Mouse (Mus musculus): Measurements from ENCODE around the gene Clk3. TPM values are rescaled to one million over a fixed set of nuclear protein-coding genes. Genes with fewer than 3 reads are reported as not detected.

Gene Clk3
- 105 and 129 TPM in 2 replicates for polyA plus RNA-seq (2015; fragmentation: Nextera tagmentation; extraction: Ambion mirVana)

DNA sequence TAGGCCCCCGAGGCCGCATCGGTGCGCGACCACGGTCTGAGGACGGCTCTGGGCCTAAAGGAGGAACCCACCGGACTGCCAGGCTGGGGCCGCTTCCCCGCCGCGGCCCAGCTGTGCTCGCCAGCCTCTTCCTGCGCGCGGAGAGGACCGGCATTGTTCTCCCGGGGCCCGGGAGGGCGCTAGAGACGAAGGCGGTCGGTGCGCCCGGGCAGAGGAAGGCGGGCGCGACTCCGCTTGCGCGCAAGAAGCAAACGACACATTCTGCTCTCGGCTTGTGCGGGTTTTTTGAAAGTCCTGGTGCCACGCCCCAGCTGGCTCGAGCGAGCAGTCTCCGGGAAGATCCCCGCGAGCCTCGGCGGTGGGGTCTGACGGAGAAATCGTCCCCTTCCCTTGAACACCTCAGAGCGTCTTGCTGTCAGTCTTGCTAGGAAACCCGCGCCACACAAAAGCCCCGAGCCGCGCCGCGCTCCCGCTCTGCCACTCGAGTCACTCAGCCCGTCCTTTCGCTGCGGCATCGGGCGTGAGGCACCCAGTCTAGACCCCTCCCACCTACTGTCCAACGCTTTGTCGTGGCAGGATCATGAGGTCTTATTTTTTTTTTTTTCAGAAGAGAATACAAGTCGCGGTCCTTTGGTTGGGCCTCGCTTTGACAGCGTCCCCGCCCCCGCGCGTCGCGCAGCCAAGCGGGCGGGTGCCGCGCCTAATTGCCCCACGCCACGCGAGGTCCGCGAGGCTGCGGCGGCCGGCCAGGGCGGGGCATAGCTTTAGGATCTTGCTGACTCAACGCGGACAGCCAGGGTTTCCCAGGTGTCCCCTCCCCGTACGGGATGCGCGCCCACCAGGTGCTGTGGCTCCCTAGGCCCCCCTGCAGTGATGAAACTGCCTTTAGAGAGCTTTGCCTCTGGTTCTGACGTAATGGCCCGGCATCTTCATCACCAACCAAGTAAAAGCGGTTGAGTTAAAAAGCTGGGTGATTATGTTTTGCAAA, at the start of gene Clk3:
Gene Clk3, minus strand, starts transcription at position 497 of the 988 bp plus-strand sequence.
- Histone ChIP-seq H3K27ac (replicated peaks) (peak within 1 kb of the TSS; percentile 99), H3K4me3 (replicated peaks) (peak within 1 kb of the TSS; percentile 85), H3K4me1 (replicated peaks) (peaks cover 80% of the 10 kb centered on the region), H3K27me3 (0 out of 2 replicates have a peak, but pooled peaks cover 4% of the 10 kb centered on the region), H3K36me3 (replicated peaks) (peaks cover 22% of the 10 kb centered on the region), H3K9me3 (replicated peaks) (no peaks in the 10 kb centered on the region), H3K4me2 (peak within 1 kb of the TSS; percentile 93), H3K9ac (peak within 1 kb of the TSS; percentile 95)
- under 1% methylated on average over 93 of the region's 93 CpGs for WGBS (ENCODE audit: insufficient replicate concordance)
- ATAC-seq (ENCODE audit: insufficient read depth): peak; percentile 22

DNA sequence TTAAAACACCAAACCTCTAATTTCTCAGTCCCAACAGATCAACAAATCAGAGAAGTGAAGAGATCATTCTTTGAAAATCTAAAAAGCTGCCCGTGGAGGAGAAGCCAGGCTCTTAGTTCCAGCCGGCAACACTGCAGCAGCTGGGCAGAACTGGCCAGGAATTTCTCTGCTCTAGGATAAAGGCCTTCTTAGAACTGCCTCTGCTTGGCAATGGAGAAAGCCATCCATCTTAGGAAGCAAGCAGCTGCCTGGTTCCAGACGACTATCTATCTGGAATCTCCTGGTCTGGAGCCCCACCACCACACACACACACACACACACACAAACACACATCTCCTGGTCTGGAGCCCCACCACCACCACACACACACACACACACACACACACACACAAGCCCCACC, 49.2 kb upstream of the Clk3 start:
- Histone ChIP-seq H3K4me2 (no peak overlapping the region), H3K27ac (replicated peaks) (no peak overlapping the region), H3K4me3 (replicated peaks) (no peak overlapping the region), H3K9me3 (replicated peaks) (no peaks in the 10 kb centered on the region), H3K27me3 (no peaks in the 10 kb centered on the region), H3K4me1 (replicated peaks) (peaks cover 32% of the 10 kb centered on the region), H3K9ac (no peak overlapping the region), H3K36me3 (replicated peaks) (0 out of 2 replicates have a peak, but pooled peaks cover 2% of the 10 kb centered on the region)
- 66% methylated on average over 3 of the region's 3 CpGs for WGBS (ENCODE audit: insufficient replicate concordance)
- no peak for ATAC-seq (ENCODE audit: insufficient read depth)

DNA sequence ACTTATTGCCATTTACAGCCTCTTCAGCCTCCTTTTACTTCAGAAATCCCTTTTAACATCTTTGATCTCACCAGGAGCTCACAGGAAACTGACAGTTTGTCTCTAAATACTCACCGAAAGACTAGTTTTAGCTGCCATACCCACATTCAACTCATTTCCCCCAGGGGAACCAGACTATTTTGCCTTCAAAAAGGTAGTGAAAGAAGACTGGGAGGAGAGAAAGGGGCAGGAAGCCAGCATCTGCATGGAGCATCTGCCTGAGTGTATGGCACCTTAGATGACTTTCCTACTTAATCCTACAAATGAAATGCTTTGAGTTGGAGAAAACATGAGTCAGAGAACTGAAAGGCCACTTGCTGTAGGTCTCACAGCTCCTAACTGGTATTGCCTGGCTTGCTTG, 48.4 kb upstream of the Clk3 start:
- 58% methylated on average over 1 of the region's 1 CpGs for WGBS (ENCODE audit: insufficient replicate concordance)
- Histone ChIP-seq H3K36me3 (replicated peaks) (peaks cover 8% of the 10 kb centered on the region; the same call in 1 of the 2 replicates), H3K27me3 (no peaks in the 10 kb centered on the region), H3K9me3 (replicated peaks) (no peaks in the 10 kb centered on the region), H3K27ac (replicated peaks) (no peak overlapping the region), H3K9ac (no peak overlapping the region), H3K4me2 (no peak overlapping the region), H3K4me1 (replicated peaks) (peaks cover 28% of the 10 kb centered on the region), H3K4me3 (replicated peaks) (no peak overlapping the region)
- no peak for ATAC-seq (ENCODE audit: insufficient read depth)

DNA sequence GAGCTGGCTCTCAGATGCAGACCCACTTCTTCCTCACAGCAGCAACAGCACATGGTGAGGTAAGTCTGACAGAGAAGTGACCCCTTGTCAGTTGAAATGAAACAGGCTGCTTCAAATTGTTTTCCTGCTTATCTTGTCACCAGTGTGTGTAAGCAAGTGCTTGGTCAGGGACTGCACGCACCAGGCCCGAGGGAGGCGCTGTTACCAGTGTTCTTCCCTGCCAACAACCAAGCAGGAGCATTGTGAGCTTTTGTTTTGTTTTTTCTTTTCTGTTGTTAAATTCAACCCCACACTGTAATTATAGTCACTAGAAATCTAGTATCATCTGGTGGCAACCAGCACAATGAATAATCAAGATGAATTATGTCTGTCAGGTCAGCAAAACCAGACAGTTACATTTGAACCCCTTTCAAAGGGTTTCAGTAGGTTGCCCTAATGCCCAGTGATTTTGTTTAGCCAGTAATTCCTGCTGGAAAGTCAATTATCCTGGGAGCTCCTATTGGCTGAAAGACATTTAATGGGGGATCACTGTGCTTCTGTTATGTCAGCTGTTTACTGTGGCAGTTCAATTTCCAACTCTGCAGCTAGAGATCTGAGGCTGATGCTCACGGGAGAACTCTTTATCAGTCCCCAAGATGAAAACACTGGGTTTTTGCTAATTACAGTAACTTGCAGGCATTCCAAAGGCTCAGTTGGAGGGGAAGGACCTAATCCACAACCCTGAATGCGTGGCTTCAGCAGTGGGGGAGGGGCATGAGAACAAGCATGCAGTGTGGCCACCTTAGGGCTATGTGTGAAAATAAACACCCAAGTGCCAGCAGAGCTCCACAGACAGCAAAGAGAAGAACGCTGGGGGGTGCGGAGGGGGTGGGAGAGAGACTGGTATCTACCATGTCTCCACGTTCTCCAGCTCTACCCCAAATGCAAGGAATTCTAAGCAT, 46.4 kb upstream of the Clk3 start:
- ATAC-seq (ENCODE audit: insufficient read depth): no peak
- H3K36me3 ChIP-seq (replicated peaks): peaks cover 16% of the 10 kb centered on the region; the same call in 1 of the 2 replicates
- no peak overlapping the region for H3K27ac ChIP-seq (replicated peaks)
- 53% methylated on average over 8 of the region's 8 CpGs for WGBS (ENCODE audit: insufficient replicate concordance)
- no peak overlapping the region for H3K4me2 ChIP-seq
- no peak overlapping the region for H3K9ac ChIP-seq
- H3K4me3 ChIP-seq (replicated peaks): no peak overlapping the region
- H3K9me3 ChIP-seq (replicated peaks): no peaks in the 10 kb centered on the region
- no peaks in the 10 kb centered on the region for H3K27me3 ChIP-seq
- H3K4me1 ChIP-seq (replicated peaks): peaks cover 22% of the 10 kb centered on the region

DNA sequence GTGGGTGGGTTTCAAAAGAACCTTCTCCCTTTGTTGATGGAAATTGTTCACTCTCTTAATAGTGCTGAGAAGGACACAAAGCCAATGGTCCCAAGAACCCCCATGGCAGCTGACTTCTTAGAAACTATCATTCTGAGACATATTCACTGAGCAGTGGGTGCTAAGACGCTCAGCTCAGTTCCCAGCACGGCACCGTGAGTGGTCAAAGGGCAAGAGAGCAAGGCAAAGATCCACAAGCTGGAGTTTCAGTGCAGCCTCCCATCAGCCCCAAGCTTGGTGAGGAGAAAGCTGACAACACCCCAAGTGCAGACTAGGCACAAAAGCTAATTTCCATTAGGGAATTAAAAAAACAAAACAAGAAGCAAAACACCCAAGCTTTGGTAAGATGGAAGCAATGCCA, 45.0 kb upstream of the Clk3 start:
- no peak overlapping the region for H3K4me3 ChIP-seq (replicated peaks)
- no peak for ATAC-seq (ENCODE audit: insufficient read depth)
- H3K9me3 ChIP-seq (replicated peaks): no peaks in the 10 kb centered on the region
- H3K36me3 ChIP-seq (replicated peaks): peaks cover 16% of the 10 kb centered on the region; the same call in 1 of the 2 replicates
- H3K4me2 ChIP-seq: no peak overlapping the region
- WGBS (ENCODE audit: insufficient replicate concordance): 74% methylated on average over 3 of the region's 3 CpGs
- no peak overlapping the region for H3K27ac ChIP-seq (replicated peaks)
- H3K27me3 ChIP-seq: no peaks in the 10 kb centered on the region
- peaks cover 34% of the 10 kb centered on the region for H3K4me1 ChIP-seq (replicated peaks)
- H3K9ac ChIP-seq: no peak overlapping the region

DNA sequence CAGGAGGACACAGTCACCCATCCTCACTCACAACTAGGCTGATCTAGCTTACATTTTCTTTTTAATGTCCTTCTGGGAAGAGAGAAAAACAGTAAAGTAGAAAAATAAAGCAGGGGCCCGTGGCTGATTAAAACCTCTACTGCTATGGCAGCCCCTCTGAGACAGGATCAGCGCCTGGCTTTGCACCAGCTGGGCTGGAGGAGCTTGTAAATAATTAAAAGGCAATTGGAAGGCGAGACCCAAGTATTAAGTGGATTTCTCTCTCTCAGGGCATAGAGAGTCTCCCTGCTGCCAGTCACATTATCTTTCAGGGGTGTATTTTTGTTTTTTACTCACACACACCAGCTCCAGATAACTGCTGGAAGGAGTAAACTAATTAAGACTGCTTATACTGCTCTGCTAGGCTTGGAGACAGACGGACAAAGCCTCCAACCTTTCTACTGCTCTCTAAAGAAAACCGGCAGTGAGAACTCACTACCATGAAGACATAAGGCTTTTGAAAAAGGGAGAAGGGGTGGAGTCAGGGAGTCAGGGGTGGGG, 43.2 kb upstream of the Clk3 start:
- 68% methylated on average over 5 of the region's 5 CpGs for WGBS (ENCODE audit: insufficient replicate concordance)
- H3K4me1 ChIP-seq (replicated peaks): peaks cover 47% of the 10 kb centered on the region
- no peak overlapping the region for H3K27ac ChIP-seq (replicated peaks)

DNA sequence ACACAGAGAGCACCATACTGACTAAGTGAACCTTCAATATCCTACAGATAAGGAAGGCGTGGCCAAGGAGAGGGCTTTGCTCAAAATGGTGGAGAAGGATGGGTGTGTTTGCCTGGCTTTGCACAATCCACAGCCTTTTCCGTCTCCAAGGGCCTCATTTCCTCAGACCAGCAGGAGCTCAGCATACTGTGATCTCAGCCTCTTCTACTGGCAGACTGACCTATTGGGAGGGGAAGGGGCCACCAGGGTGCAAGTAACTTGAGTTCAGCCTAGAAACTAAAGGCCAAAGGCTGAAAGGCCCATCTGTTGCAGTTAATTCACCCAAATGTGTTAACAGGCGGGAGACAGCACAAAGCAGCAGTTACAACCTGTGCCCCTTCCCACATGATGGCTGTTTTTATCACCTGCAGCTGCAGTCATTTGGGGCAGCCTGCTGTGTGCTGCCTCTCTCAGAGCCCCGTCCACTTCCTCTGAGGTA, 41.6 kb upstream of the Clk3 start:
- H3K4me3 ChIP-seq (replicated peaks): no peak overlapping the region

More for the DNA sequence above, 43.2 kb upstream of the Clk3 start:
- no peaks in the 10 kb centered on the region for H3K27me3 ChIP-seq
- no peak overlapping the region for H3K9ac ChIP-seq
- H3K36me3 ChIP-seq (replicated peaks): peaks cover 16% of the 10 kb centered on the region; the same call in 1 of the 2 replicates
- no peak for ATAC-seq (ENCODE audit: insufficient read depth)
- no peak overlapping the region for H3K4me2 ChIP-seq
- no peaks in the 10 kb centered on the region for H3K9me3 ChIP-seq (replicated peaks)
- H3K4me3 ChIP-seq (replicated peaks): no peak overlapping the region

DNA sequence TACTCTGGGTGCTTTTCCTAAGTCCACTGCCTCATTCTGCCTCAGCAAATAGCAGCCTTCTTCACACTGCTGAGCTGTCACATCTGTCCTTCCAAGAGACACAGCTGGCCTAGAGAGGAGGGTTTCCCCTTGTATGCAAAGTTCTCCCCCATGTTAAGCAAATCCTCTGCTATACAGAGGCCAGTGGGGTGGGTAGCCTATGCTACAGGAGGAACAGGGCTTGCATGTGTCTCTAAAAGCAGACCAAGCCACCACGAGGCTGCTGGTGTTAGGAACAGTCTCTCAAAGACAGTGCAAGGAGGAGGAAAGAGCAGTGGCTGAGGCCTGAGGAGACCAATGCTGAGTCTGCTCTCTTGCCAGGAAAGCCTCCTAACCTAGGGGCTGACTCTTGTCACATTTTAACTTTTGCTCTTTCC, 40.4 kb upstream of the Clk3 start:
- H3K27ac ChIP-seq (replicated peaks): 0 out of 2 replicates have a peak overlapping the region, but pooled peaks have one; percentile 5
- H3K9me3 ChIP-seq (replicated peaks): no peaks in the 10 kb centered on the region
- H3K27me3 ChIP-seq: no peaks in the 10 kb centered on the region
- 28% methylated on average over 1 of the region's 1 CpGs for WGBS (ENCODE audit: insufficient replicate concordance)
- no peak overlapping the region for H3K9ac ChIP-seq
- H3K4me3 ChIP-seq (replicated peaks): no peak overlapping the region
- H3K36me3 ChIP-seq (replicated peaks): peaks cover 19% of the 10 kb centered on the region; the same call in 1 of the 2 replicates
- no peak overlapping the region for H3K4me2 ChIP-seq
- ATAC-seq (ENCODE audit: insufficient read depth): no peak; the same call in 1 of the 2 replicates
- H3K4me1 ChIP-seq (replicated peaks): peaks cover 49% of the 10 kb centered on the region

More for the DNA sequence above, 41.6 kb upstream of the Clk3 start:
- H3K4me2 ChIP-seq: no peak overlapping the region
- no peaks in the 10 kb centered on the region for H3K27me3 ChIP-seq
- peaks cover 16% of the 10 kb centered on the region; the same call in 1 of the 2 replicates for H3K36me3 ChIP-seq (replicated peaks)
- WGBS (ENCODE audit: insufficient replicate concordance): 63% methylated on average over 4 of the region's 4 CpGs
- ATAC-seq (ENCODE audit: insufficient read depth): no peak
- H3K9ac ChIP-seq: no peak overlapping the region
- peaks cover 56% of the 10 kb centered on the region for H3K4me1 ChIP-seq (replicated peaks)
- H3K27ac ChIP-seq (replicated peaks): no peak overlapping the region
- H3K9me3 ChIP-seq (replicated peaks): no peaks in the 10 kb centered on the region

DNA sequence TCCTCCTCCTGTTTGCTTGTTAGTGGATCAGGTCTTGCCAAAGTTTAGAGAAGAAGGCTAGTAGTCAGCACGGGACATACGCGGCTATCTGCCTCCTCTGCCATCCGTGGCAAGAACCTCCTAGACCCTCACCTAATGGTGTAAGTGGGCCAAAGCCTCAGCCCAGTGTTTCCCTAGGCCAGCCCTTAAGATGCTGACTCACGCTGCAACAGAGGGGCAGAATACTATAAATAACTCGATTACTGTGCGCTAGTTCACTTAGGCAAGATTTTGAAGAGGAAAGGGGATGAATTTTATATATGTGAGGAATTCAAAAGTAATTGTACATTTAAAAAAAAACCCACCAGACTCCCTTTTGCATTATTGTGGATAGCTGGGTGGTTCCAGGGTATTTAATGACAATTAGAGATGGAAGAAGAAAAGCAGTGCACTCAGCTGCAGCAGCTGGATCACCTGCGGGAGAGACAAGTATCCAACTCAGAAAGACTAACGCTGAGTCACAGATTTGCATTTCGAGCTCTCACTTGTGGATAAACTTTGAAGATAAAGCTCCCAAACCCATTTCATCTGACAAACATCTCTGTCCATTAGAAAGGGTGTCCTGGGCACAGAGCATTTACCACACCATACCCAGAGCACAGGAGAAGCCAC, 39.6 kb upstream of the Clk3 start:
- ATAC-seq (ENCODE audit: insufficient read depth): no peak
- no peaks in the 10 kb centered on the region for H3K27me3 ChIP-seq
- H3K4me3 ChIP-seq (replicated peaks): no peak overlapping the region
- WGBS (ENCODE audit: insufficient replicate concordance): 25% methylated on average over 10 of the region's 10 CpGs
- H3K9me3 ChIP-seq (replicated peaks): no peaks in the 10 kb centered on the region
- peaks cover 19% of the 10 kb centered on the region; the same call in 1 of the 2 replicates for H3K36me3 ChIP-seq (replicated peaks)
- H3K27ac ChIP-seq (replicated peaks): 0 out of 2 replicates have a peak overlapping the region, but pooled peaks have one; percentile 7
- peaks cover 57% of the 10 kb centered on the region for H3K4me1 ChIP-seq (replicated peaks)
- H3K4me2 ChIP-seq: no peak overlapping the region
- H3K9ac ChIP-seq: no peak overlapping the region

DNA sequence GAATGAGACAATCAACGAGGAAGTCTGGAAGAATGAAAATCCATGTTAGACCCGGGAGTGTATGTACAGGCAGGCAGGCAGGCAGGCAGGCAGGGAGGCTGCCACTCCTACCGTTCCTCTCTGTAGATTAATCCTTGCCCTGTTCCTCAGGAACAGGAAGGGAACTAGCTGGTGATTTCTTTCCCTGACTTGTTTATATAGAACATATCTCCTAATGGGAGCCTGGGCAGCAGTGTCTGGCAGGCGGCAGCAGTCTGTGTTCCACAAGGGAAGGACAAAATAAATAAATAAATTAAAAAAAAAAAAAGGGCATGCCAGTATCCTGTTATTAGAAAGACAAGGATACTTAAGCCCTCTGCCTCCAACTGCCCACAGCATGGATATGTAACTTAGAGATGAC, 38.2 kb upstream of the Clk3 start:
- ATAC-seq (ENCODE audit: insufficient read depth): no peak
- H3K4me2 ChIP-seq: no peak overlapping the region
- H3K9me3 ChIP-seq (replicated peaks): no peaks in the 10 kb centered on the region
- H3K27me3 ChIP-seq: no peaks in the 10 kb centered on the region
- no peak overlapping the region for H3K27ac ChIP-seq (replicated peaks)
- no peak overlapping the region for H3K4me3 ChIP-seq (replicated peaks)
- 47% methylated on average over 4 of the region's 4 CpGs for WGBS (ENCODE audit: insufficient replicate concordance)
- H3K9ac ChIP-seq: no peak overlapping the region
- peaks cover 69% of the 10 kb centered on the region for H3K4me1 ChIP-seq (replicated peaks)
- H3K36me3 ChIP-seq (replicated peaks): peaks cover 11% of the 10 kb centered on the region; the same call in 1 of the 2 replicates

Measured in liver, embryonic 15.5 days (tissue).